Mouse (Mus musculus): Measurements from ENCODE around the gene Rap1a. TPM values are rescaled to one million over a fixed set of nuclear protein-coding genes. Genes with fewer than 3 reads are reported as not detected.

Rap1a gene
- total and polyA plus RNA-seq, 3 experiments: 17.7 to 121 (median 97.7) TPM

DNA sequence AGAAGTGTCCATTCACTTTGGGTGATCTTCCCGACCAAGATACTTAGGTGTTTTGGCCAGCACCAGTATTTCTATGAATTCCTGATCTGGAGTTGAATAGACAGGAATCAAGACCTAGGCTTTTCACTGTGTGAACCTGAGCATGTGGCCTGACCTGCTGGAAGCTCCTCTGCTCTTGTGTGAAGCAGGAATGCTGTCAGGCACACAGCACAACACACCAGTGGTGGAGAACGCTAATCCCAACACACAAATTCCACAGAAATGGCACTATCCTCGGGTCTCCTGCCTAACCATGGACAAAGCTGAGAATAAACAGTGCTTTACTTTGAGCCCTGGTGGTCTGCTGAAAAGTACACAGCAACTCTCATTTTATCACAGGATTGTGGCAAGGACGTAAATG is 80.6 kb downstream of the Rap1a start:
- Histone ChIP-seq H3K4me1 (ENCODE audit: insufficient read depth, low read depth, low read length) (peaks cover 21% of the 10 kb centered on the region), H3K9me3 (replicated peaks) (no peaks in the 10 kb centered on the region), H3K36me3 (replicated peaks) (peaks cover 82% of the 10 kb centered on the region), H3K4me3 (ENCODE audit: low read depth, low read length) (no peak overlapping the region), H3K27me3 (ENCODE audit: insufficient read depth, low read length) (no peaks in the 10 kb centered on the region)
- DNase-seq (ENCODE audit: low spot score) (no peak), ATAC-seq (ENCODE audit: extremely low read depth, insufficient number of reproducible peaks, low FRiP score, poor library complexity, severe bottlenecking) (no peak)
- no peak for TF ChIP-seq CTCF (IDR thresholded peaks at IDR 0.05; ENCODE audit: low read depth, low read length)

DNA sequence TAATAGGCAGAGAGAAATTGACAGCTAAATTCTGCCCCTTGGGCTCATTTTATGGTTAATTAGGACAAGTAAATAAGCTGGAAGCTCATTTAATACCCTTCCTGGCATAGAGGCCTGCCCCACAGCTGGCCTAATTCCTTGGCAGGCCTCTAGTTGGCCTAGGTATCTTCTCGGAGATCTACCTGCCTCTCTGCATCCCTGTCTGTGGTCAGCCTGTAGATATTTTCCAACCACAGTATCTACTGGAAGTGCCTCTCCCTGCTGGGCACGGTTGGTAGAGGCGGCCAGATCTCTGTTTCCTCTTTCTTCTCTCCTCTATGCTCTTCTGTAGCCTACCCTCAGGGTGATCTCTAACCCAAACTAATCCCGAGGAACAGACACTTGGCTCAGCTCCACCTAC is 81.2 kb downstream of the Rap1a start:
- H3K4me3 ChIP-seq (ENCODE audit: low read depth, low read length): no peak overlapping the region
- no peak for DNase-seq (ENCODE audit: low spot score)
- H3K9me3 ChIP-seq (replicated peaks): no peaks in the 10 kb centered on the region
- no peak for ATAC-seq (ENCODE audit: extremely low read depth, insufficient number of reproducible peaks, low FRiP score, poor library complexity, severe bottlenecking)
- no peaks in the 10 kb centered on the region for H3K27me3 ChIP-seq (ENCODE audit: insufficient read depth, low read length)
- peaks cover 80% of the 10 kb centered on the region for H3K36me3 ChIP-seq (replicated peaks)
- H3K4me1 ChIP-seq (ENCODE audit: insufficient read depth, low read depth, low read length): peaks cover 21% of the 10 kb centered on the region
- no peak for TF ChIP-seq GATA1 (IDR thresholded peaks at IDR 0.05; ENCODE audit: borderline replicate concordance, low read length)
- no peak for TF ChIP-seq POLR2AphosphoS5 (IDR thresholded peaks at IDR 0.05; ENCODE audit: insufficient replicate concordance, low read depth, low read length)
- TF ChIP-seq TAL1 (conservative IDR thresholded peaks at IDR 0.05; ENCODE audit: low read depth, low read length): no peak
- no peak for TF ChIP-seq GATA2 (IDR thresholded peaks at IDR 0.05; ENCODE audit: borderline replicate concordance, low read depth, low read length)
- no peak for TF ChIP-seq CTCF (IDR thresholded peaks at IDR 0.05; ENCODE audit: low read depth, low read length)

DNA sequence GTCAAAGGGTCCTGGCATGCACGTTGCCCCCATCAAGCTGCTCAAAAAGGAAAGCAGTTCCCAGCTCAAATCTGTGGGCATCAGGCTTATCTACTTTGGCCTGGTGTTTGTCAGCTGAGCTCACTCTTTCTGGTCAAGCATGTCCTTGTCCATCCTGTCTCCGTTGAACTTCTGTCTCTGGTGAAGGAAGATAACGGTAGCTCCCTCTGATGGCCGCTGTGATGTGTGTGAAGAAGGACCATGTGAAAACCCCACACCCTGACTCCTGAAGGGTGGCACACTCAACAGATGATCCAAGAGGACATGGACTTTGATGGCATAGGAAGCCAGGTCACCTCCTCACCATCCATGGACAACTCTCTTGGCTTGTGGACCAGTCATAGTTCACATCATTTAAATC is 82.4 kb downstream of the Rap1a start:
- peak; percentile 46; the same call in 1 of the 2 replicates for ATAC-seq (ENCODE audit: extremely low read depth, insufficient number of reproducible peaks, low FRiP score, poor library complexity, severe bottlenecking)
- H3K36me3 ChIP-seq (replicated peaks): peaks cover 82% of the 10 kb centered on the region
- no peak overlapping the region for H3K4me3 ChIP-seq (ENCODE audit: low read depth, low read length)
- TF ChIP-seq TAL1 (conservative IDR thresholded peaks at IDR 0.05; ENCODE audit: low read depth, low read length) (peak; percentile 27; the same call in 1 of the 2 replicates), GATA2 (IDR thresholded peaks at IDR 0.05; ENCODE audit: borderline replicate concordance, low read depth, low read length) (no peak)
- peaks cover 26% of the 10 kb centered on the region for H3K4me1 ChIP-seq (ENCODE audit: insufficient read depth, low read depth, low read length)
- DNase-seq (ENCODE audit: low spot score): no peak
- H3K27me3 ChIP-seq (ENCODE audit: insufficient read depth, low read length): no peaks in the 10 kb centered on the region
- no peaks in the 10 kb centered on the region for H3K9me3 ChIP-seq (replicated peaks)

DNA sequence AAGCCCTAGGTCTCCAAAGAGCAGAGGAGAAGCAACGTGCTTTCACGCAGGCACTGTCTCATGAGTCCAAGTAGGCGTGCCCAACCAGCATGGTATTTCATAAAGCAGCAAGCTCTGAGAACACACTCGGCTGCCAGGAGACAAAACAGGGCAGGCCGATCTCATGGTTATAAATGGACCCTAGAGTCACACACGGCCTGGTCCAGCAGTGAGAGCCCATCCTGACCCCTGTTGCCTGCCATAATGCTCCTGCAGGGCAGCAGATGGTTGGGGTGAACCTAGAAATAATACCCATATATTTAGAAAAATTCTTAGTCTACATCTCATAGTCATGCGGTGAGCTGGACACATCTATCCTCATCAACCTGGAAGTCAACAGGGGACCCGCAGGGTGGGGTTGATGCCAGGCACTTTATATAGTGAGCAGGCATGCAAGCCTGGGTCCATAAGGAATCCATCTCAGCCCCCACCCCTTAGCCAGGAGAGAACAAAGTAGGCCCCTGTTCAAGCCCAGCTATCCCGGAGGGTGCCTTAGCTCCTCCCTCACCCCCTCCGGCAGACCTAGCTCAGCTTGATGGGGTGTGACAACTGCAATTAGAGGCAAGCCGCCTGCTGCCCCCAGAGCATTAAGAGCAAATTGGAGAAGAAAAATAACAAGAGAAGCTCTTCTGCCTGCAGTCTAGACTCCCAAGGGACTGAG is 83.1 kb downstream of the Rap1a start:
- peaks cover 29% of the 10 kb centered on the region for H3K4me1 ChIP-seq (ENCODE audit: insufficient read depth, low read depth, low read length)
- no peak for TF ChIP-seq POLR2AphosphoS5 (IDR thresholded peaks at IDR 0.05; ENCODE audit: insufficient replicate concordance, low read depth, low read length)
- TF ChIP-seq GATA1 (IDR thresholded peaks at IDR 0.05; ENCODE audit: borderline replicate concordance, low read length): no peak
- TF ChIP-seq TAL1 (conservative IDR thresholded peaks at IDR 0.05; ENCODE audit: low read depth, low read length): no peak
- no peak for TF ChIP-seq CTCF (IDR thresholded peaks at IDR 0.05; ENCODE audit: low read depth, low read length)
- no peak for TF ChIP-seq GATA2 (IDR thresholded peaks at IDR 0.05; ENCODE audit: borderline replicate concordance, low read depth, low read length)
- peaks cover 82% of the 10 kb centered on the region for H3K36me3 ChIP-seq (replicated peaks)
- DNase-seq (ENCODE audit: low spot score): no peak
- H3K9me3 ChIP-seq (replicated peaks): no peaks in the 10 kb centered on the region
- H3K27me3 ChIP-seq (ENCODE audit: insufficient read depth, low read length): no peaks in the 10 kb centered on the region
- no peak for ATAC-seq (ENCODE audit: extremely low read depth, insufficient number of reproducible peaks, low FRiP score, poor library complexity, severe bottlenecking)
- no peak overlapping the region for H3K4me3 ChIP-seq (ENCODE audit: low read depth, low read length)

DNA sequence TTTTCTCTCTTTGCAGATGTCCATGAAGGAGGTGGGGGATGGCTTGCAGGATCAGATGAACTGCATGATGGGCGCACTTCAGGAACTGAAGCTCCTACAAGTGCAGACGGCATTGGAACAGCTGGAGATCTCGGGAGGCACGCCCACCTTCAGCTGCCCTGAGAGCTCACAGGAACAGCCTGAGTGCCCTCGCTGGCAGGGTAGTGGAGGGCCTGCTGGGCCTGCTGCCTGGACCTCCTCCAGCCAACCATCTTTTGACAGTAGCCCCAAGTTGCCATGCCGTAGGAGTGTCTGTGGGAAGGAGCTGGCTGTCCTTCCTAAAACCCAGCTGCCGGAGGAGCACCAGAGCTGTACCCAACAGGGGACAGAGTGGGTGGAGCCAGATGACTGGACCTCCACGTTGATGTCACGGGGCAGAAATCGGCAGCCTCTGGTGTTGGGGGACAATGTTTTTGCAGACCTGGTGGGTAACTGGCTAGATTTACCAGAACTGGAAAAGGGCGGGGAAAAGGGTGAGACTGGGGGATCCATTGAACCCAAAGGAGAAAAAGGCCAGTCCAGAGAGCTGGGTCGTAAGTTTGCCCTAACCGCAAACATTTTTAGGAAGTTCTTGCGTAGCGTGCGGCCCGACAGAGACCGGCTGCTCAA is 84.7 kb downstream of the Rap1a start:
- Histone ChIP-seq H3K4me1 (ENCODE audit: insufficient read depth, low read depth, low read length) (peaks cover 29% of the 10 kb centered on the region), H3K4me3 (ENCODE audit: low read depth, low read length) (no peak overlapping the region; the same call in 1 of the 2 replicates), H3K27me3 (ENCODE audit: insufficient read depth, low read length) (no peaks in the 10 kb centered on the region), H3K36me3 (replicated peaks) (peaks cover 81% of the 10 kb centered on the region), H3K9me3 (replicated peaks) (no peaks in the 10 kb centered on the region)
- ATAC-seq (ENCODE audit: extremely low read depth, insufficient number of reproducible peaks, low FRiP score, poor library complexity, severe bottlenecking) (no peak), DNase-seq (ENCODE audit: low spot score) (no peak)
- TF ChIP-seq GATA2 (IDR thresholded peaks at IDR 0.05; ENCODE audit: borderline replicate concordance, low read depth, low read length) (no peak), CTCF (IDR thresholded peaks at IDR 0.05; ENCODE audit: low read depth, low read length) (no peak), POLR2AphosphoS5 (IDR thresholded peaks at IDR 0.05; ENCODE audit: insufficient replicate concordance, low read depth, low read length) (no peak), GATA1 (IDR thresholded peaks at IDR 0.05; ENCODE audit: borderline replicate concordance, low read length) (no peak), TAL1 (conservative IDR thresholded peaks at IDR 0.05; ENCODE audit: low read depth, low read length) (no peak)

DNA sequence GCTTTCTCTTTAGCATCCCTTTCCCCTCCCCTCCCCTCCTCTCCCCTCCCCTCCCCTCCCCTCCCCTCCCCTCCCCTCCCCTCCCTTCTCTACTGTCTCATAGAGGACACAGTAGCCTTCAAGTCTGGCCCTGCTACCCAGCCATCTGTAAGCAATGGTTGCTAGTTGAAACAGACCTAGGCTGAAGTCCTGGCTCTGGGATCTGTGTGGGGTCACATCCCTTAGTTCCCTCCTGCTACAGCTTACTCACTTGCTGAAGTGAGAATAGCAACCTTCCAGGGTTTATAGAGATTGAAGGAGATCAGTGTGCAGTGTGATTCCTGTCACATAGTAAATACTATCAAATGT is 86.3 kb downstream of the Rap1a start:
- no peak overlapping the region for H3K4me3 ChIP-seq (ENCODE audit: low read depth, low read length)
- ATAC-seq (ENCODE audit: extremely low read depth, insufficient number of reproducible peaks, low FRiP score, poor library complexity, severe bottlenecking) (no peak), DNase-seq (ENCODE audit: low spot score) (no peak)
- peaks cover 86% of the 10 kb centered on the region for H3K36me3 ChIP-seq (replicated peaks)
- no peaks in the 10 kb centered on the region for H3K9me3 ChIP-seq (replicated peaks)
- TF ChIP-seq GATA1 (IDR thresholded peaks at IDR 0.05; ENCODE audit: borderline replicate concordance, low read length): no peak
- no peak for TF ChIP-seq GATA2 (IDR thresholded peaks at IDR 0.05; ENCODE audit: borderline replicate concordance, low read depth, low read length)
- no peak for TF ChIP-seq CTCF (IDR thresholded peaks at IDR 0.05; ENCODE audit: low read depth, low read length)
- TF ChIP-seq TAL1 (conservative IDR thresholded peaks at IDR 0.05; ENCODE audit: low read depth, low read length): no peak
- no peak for TF ChIP-seq POLR2AphosphoS5 (IDR thresholded peaks at IDR 0.05; ENCODE audit: insufficient replicate concordance, low read depth, low read length)
- peaks cover 29% of the 10 kb centered on the region for H3K4me1 ChIP-seq (ENCODE audit: insufficient read depth, low read depth, low read length)
- H3K27me3 ChIP-seq (ENCODE audit: insufficient read depth, low read length): no peaks in the 10 kb centered on the region
